Mouse (Mus musculus) brain, embryonic 14.5 days (tissue): Measurements from ENCODE around the gene Cbx5. TPM values are rescaled to one million over a fixed set of nuclear protein-coding genes. Genes with fewer than 3 reads are reported as not detected.
"Not testable (repeated sequence)": the region's sequence is repeated elsewhere in the genome, so short reads cannot be mapped to it uniquely, and the experiment has no call there.

Source experiments
- DNase-seq: peaks from one replicate; pipeline ENCODE4 v3.0.0-alpha.2; 2011; ENCODE audit warnings: low read depth
- CTCF ChIP-seq: fragments of 200-500 bp; IDR thresholded peaks from 2 replicates; pipeline ENCODE4 v1.5.1; 2012; ENCODE audit warnings: inconsistent platforms, mild to moderate bottlenecking, moderate library complexity, borderline replicate concordance; ENCODE audit not compliant: insufficient read depth, insufficient read length; ENCODE audit errors: extremely low read depth
- POLR2A ChIP-seq: fragments of 200-500 bp; IDR thresholded peaks from 2 replicates; pipeline ENCODE4 v1.6.1; 2012; ENCODE audit warnings: mild to moderate bottlenecking, inconsistent platforms, borderline replicate concordance; ENCODE audit not compliant: poor library complexity, insufficient read depth, insufficient read length, severe bottlenecking; ENCODE audit errors: extremely low read depth
- polyA plus RNA-seq: library from polyadenylated mRNA; depleted of rRNA; stranded (reverse); fragments of >200 nt; gene quantifications from 2 replicates; pipeline ENCODE4 v1.2.3, GENCODE M21; 2012

The Cbx5 gene
- polyA plus RNA-seq, 1 experiment, result 118 TPM

DNA sequence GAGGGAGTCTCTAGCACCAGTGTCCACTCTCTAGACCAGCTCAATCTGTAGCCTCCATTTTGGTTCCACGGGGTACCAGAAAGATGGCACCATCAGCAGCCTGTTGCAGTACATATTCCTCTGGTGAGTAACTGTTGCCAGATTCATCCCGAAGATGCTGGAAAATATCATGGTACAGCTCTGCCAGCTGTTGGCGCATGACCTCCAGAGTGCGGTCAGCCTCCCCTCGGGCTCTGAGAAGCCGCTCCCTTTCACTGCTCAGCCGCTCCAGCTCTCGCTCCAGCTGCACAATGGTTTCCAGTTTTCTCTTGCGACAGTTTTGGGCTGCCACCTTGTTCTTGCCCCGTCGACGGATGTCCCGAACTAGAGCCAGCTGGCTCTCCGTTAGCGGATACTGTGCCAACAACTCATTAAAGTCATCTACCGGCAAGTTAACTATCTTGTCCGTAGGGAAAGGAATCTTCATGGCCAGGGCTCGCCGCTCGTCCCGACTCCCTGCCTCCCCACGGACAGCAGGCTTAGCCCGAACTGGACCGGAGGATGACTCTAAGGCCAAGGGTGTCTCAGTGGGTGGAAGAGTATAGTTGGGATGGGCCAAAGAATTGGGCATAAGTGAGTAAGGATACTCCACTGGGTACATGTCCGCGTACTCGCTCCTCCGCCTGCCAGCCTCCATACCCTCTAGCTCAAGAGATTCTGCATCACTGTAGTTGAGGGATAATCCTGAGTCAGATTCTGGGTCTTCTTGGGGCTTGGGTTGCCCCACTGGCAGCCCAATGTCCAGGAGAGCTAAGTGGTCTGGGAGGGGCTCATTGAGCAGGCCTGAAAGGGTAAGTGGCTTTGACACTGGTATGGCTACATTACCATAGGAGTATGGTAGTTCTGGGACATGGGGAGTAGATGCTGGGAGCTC, 9.0 kb upstream of the Cbx5 start:
- DNase-seq, result no peak
- TF ChIP-seq POLR2A, result no peak
- TF ChIP-seq CTCF, result no peak

- no peak for DNase-seq
- TF ChIP-seq POLR2A, result no peak
- no peak for TF ChIP-seq CTCF
Observed at GRCm38 (mm10) chr15:103247782-103248400, 8.3 kb upstream of the Cbx5 start.

DNA sequence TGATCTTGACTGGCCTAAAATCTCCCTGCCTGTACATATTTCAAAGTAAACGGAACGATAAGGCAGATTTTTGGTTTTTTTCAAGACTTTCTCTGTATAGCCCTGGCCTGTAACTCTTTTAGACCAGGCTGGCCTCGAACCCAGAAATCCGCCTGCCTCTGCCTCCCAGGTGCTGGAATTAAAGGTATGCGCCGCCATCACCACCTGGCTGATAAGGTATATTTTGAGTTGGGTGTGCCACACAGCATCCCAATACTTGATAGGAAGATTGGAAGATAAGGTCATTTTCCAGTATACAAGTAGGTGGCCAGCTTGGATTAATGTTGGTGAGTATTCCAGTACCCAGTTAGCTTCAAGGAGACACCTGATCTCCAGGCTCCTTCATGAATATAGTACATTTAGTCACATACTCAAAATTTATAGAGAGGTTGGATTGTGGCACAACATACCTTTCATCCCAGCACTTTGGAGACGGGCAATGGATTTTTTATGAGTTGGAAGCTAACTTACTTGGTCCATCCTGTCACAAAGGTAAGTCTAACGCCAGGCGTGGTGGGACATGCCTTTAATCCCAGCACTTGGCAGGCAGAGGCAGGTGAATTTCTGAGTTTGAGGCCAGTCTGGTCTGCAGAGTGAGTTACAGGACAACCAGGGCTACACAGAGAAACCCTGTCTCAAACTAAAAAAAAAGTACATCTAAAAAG, 7.6 kb upstream of the Cbx5 start:
- TF ChIP-seq CTCF (no peak), POLR2A (no peak)
- DNase-seq, result no peak

DNA sequence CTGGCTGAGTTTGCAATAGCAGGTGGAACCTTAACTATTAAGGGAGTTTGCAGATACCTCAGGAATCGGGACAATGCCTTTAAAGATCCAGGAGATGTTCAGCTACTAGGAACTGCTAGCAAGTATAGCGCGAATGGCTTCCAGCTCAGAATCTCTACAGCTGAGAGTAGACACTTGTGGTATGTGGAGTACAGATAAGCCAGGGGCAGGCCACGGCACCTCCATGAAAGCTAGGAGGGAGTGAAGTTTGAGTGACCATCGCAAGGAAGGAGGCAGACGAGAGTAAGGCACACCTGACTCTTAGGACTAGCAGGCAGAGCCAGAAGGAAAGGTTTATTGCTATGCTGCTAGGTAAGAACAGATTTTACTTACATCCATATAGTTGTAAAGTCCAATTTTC, 6.0 kb upstream of the Cbx5 start:
- DNase-seq, result no peak
- TF ChIP-seq CTCF, result no peak
- TF ChIP-seq POLR2A, result no peak

DNA sequence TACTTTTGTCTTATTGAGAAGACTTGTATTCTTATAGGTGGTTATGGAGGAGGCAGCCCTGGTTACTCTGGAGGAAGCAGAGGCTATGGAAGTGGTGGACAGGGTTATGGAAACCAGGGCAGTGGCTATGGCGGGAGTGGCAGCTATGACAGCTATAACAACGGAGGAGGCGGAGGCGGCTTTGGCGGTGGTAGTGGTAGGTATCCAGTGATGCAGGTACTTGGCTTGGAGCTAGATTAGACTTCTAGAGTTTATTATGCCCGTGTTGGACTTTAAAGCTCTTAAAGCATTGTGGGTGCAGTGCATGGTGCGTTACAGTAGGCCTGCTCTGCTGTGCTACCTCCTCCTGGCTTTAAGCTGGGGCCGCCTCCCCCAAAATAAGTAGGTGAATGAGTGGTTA, 3.3 kb upstream of the Cbx5 start:
- DNase-seq, result no peak
- no peak for TF ChIP-seq POLR2A
- no peak for TF ChIP-seq CTCF

- DNase-seq, result not testable (repeated sequence)
Observed at GRCm38 (mm10) chr15:103241071-103242018, 1.7 kb upstream of the Cbx5 start.

- TF ChIP-seq POLR2A (peak; percentile 54; the same call in 1 of the 2 replicates), CTCF (no peak)
- DNase-seq, result peak; percentile 100
Observed at GRCm38 (mm10) chr15:103240160-103241028, 778 bp upstream of the Cbx5 start, which contains the start of gene Hnrnpa1. Hnrnpa1 (plus strand) TSS chr15:103240432.

GRCm38 (mm10) chr15:103239130-103239684, 409 bp downstream of the Cbx5 start:
- peak; percentile 99 for DNase-seq
- TF ChIP-seq POLR2A (no peak), CTCF (no peak)

- no peak for DNase-seq
- TF ChIP-seq CTCF, result no peak
- no peak for TF ChIP-seq POLR2A
Observed at GRCm38 (mm10) chr15:103237295-103237694, 2.3 kb downstream of the Cbx5 start.

- DNase-seq, result no peak
- TF ChIP-seq CTCF (no peak), POLR2A (no peak)
Observed at GRCm38 (mm10) chr15:103233119-103233518, 6.5 kb downstream of the Cbx5 start.
